Mouse (Mus musculus): Measurements from ENCODE around the gene Pfdn5.

Gene Pfdn5

DNA sequence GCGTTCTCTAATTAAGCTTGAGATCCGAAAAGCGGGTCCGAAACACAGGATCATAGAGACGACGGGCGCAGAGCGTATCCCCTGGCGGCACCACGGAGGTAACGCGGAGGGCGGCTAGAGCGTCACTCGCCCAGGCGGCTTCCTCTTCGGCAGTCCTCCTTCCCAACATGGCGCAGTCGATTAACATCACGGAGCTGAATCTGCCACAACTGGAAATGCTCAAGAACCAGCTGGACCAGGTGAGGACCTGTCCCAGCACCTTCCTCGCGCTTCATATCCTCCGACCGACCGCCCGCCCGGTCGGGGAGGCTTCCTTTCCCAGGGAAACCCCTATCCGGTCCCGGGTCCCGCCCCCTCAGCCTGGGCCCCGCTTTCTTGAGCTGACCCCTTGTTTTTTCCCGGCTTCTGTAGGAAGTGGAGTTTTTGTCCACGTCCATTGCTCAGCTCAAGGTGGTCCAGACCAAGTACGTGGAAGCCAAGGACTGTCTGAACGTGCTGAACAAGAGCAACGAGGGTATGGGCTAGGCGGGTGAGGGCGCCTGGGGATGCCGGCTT, at the start of gene Pfdn5:
TSS of gene Pfdn5 (plus strand) at position 95 of the 555 bp plus-strand sequence.
- peak; percentile 51 for DNase-seq (ENCODE audit: low read depth, low spot score)

DNA sequence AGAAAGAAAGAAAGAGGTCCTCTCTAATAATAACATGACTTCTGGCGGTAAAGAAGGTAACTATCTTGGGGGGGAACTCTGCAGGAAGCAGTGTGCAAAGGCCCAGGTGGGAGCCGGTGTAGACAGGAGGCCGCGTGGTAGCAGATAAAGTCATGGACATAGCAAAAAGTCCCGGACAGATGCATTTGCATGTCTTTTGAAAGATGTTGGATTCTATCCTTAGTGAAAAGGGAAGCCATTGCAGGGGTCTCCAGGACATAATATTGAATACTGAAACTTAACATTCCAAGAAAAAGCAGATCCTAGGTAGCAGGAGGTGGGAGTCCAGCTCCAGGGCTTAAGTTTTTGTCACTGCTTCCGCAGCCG, 47.2 kb upstream of the Pfdn5 start:
- DNase-seq (ENCODE audit: low read depth, low spot score): no peak

DNA sequence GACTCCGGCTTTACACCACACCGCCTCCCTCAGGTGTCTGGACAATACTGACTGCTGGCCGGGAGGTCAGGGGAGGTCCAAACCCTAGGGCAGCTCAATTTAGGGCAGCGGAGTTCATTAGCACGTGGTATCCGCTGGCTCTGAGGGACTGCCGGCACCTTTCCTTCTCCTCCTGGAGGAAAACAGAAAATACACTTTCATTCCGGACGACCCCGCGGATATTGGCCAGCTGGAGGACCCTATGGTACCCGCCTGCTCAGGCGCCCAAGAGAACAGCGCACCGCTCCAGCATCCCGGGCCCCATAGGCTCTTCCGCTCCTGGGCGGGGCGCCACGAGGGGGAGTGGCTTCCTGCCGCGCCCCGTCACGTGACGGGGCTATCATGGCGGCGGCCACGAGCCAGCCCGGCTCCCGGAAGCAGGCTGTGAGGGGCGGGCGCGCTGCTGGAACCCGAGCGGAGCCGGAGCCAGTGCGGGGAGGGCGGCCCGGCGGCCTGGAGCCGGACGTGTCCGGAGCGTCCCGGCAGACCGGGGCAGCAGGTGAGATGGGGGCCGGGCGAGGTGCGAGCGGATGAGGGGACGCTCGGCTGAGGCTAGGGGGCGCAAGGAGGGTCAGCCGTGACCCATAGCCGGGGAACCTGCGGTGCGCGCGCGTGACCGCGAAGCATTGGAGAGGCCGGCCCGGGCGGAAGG, 46.7 kb upstream of the Pfdn5 start, which contains the start of gene Mfsd5:
TSS of gene Mfsd5 (plus strand) at position 363 of the 691 bp plus-strand sequence.
- DNase-seq (ENCODE audit: low read depth, low spot score): peak; percentile 89

DNA sequence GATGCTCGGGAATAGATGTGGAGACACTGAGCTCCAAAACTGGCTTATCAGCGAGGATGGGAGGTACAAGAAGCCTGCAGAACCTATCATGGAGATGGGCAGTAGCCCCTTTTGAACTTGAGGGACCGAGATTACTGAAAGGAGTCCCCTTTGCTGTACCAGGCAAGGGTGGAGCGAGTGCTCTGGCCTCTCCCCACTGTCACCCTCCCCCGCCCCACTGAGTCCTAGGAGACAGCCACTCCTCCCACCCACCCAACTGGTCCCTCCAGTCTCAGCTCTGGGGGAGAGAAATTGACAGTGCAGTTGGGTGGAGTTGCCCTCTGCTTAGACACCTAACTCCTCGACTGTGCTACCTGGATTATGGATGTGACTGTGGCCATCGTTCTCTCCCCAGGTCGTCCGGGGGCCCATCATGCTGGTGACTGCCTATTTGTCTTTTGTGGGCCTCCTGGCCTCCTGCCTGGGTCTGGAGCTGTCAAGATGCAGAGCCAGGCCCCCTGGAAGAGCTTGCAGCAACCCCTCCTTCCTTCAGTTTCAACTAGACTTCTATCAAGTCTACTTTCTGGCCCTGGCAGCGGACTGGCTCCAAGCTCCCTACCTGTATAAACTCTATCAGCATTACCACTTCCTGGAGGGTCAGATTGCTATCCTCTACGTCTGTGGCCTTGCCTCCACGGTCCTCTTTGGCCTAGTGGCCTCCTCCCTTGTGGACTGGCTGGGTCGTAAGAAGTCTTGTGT, 46.0 kb upstream of the Pfdn5 start:
- no peak for DNase-seq (ENCODE audit: low read depth, low spot score)

DNA sequence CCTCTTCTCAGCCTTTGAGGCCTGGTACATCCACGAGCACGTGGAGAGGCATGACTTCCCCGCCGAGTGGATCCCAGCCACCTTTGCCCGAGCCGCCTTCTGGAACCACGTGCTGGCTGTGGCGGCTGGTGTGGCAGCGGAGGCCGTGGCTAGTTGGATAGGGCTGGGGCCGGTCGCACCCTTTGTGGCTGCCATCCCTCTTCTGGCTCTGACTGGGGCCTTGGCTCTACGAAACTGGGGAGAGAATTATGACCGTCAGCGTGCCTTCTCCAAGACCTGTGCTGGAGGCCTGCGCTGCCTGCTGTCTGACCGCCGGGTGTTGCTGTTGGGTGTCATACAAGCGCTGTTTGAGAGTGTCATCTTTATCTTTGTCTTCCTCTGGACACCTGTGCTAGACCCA, 45.3 kb upstream of the Pfdn5 start:
- DNase-seq (ENCODE audit: low read depth, low spot score): no peak

DNA sequence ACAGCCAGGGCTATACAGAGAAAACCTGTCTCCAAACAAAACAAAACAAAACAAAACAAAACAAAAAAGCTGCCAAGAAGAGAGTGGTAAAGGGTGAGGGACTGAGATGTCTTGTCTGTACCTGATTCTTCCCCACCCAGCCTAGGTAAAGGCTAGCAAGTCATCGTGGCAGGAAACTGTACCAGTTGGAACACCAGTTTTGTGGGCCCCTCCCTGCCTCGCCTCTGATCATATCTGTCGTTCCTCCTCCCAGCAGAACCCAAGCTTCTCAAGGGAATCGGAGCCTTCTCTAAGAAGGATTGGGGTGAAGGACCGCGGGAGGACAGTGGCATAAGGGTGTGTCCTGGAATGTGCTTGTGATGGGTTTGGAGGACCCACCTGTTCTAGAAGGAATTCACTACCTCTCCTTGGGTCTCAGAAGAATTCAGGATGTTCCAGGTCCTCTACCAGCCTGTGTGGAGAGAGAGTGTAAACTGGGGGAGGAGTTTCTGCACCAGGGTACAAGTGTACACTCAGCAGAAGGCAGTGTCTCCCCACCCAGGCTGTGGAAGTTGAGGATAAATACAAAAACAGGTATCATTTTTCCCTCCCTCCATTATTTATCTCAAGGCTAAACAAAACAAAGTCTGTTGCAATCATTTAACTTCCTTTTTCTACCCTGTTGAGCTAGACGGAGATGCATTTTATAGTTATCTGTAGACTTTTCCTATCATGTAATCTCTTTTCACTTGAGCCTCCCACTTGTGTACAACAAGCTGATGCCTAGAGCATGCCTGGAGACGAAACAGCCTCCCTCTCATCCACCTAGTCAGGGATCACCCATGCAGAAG, 43.2 kb upstream of the Pfdn5 start:
- no peak for DNase-seq (ENCODE audit: low read depth, low spot score)

DNA sequence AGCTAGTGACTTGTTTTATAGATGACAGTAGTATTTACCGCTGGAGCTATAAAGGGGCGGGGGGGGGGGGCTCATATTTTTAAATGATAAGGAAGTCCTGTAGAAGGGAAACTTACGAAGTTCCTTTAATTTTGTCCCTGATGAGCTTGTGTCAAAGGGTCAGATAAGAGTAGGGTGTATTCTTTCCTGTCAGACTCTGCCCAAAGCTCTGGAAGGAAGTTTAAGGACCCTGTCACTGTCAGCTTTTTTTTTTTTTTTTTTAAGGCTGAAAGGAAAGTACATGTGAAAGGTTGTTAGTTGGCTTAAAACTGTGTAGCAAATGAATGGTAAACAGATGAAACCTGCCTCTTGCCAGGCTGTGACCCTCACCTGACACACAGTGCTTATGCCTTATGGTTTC, 42.3 kb upstream of the Pfdn5 start:
- DNase-seq (ENCODE audit: low read depth, low spot score): no peak

DNA sequence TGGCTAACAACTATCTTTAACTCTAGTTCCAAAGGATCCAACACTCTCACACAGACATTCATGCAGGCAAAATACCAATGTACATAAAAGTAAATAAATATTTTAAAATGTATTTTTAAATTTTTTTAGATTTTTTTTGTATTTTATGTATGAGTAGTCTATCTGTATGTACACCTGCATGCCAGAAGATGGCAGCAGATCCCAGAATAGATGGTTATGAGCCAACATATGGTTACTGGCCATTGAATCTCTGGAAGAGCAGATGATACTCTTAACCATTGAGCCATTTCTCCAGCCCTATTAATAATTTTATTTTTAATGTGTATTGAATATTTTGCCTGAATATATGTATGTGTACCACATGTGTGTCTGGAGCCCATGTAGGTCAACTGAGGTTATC, 38.5 kb upstream of the Pfdn5 start:
- DNase-seq (ENCODE audit: low read depth, low spot score): no peak

DNA sequence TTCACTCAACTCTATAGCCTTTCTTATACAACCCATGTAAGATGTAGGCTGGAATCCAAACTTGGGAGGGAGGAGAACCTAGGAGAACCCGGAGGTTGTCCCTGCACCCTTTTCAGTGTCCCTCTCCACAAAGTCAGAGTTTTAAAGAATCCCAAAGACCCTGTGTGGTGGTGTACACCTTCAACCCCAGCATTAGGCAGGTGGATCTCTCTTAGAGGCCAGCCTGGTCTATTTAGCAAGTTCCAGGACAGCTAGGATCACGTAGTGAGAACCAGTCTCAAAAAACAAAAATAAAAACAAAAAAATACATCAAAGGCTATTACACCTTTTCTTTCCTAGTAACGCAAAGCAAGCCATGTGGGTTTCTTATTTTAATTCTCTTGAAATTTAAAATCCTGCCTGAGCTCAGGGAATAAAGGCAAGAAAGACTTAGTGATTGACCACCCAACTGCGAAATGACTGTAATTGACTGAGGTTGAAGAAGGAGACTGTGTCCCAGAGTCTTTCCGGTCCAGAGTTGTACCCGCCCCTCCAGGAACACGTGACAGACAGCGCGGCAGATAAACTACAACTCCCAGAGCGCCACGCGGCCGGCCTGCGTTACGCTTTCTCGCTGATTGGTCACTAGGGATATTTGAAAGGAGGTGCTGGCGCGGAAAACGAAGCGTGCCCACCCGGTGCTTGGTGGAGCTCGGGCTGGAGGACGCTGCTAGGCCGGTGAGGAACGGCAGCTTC, 30.1 kb upstream of the Pfdn5 start, which contains the start of gene Espl1:
TSS of gene Espl1 (plus strand) at position 634 of the 735 bp plus-strand sequence.
- peak; percentile 80 for DNase-seq (ENCODE audit: low read depth, low spot score)

DNA sequence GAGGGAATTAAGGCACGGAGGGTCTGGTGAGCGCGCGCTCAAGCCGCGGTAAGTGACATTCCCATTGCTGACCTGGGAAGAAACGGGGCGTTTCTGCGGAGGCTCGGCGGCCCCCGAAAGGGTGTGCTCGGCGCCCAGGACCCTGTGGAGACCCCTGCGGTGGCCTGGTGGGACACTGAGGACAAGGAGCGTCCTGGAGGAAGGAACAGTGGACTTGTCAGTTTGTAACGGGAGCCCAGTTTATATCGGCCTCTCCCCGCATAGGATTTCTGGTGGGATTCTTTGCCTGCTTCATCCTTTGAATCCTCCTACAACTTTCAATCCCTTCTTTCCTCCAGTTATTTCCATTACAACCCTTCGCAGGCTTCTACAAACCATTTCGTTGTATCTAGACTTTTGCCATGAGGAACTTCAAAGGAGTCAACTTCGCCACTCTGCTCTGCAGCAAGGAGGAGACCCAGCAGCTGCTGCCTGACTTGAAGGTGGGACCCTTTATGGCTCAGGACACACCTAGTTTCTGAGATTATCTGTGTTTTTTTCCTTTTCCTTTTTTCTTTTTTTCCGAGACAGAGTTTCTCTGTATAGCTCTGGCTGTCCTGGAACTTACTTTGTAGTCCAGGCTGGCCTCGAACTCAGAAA, 29.4 kb upstream of the Pfdn5 start:
- DNase-seq (ENCODE audit: low read depth, low spot score): no peak

DNA sequence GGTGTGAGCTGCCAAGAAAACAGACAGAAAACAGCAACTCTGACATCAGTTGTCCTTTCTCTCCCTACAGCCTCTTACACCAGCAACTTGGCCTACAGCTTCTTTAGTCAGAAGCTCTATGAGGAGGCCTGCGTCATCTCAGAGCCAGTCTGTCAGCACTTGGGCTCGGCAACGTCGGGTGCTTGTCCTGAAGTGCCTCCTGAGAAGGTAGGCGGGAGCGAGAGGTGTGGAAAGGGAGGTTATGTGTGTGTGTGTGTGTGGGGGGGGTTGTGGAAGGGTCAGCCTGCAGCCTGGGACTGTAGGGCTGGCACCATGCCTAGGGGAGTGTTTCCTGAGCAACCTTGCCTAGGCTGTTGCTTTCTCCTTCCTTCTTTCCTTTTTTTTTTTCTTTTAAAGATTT, 23.4 kb upstream of the Pfdn5 start:
- no peak for DNase-seq (ENCODE audit: low read depth, low spot score)

DNA sequence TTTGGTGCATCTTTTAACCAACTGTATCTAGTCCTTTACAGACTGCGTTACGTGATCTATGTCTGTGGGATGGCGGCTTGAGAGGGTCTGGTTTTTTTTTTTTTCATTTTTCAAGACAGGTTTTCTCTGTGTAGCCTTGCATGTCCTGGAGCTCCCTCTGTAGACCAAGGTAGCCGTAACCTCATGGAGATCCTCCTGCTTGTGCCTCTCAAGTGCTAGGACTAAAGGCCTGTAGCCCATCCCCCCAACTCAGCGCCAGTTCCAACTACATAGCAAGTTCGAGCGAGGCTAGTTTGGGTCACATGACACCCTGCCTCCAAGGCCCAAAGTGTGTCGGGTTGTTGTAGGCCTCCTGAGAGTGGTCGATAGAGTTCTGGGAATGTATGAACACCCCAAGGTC, 17.2 kb upstream of the Pfdn5 start:
- no peak for DNase-seq (ENCODE audit: low read depth, low spot score)

DNA sequence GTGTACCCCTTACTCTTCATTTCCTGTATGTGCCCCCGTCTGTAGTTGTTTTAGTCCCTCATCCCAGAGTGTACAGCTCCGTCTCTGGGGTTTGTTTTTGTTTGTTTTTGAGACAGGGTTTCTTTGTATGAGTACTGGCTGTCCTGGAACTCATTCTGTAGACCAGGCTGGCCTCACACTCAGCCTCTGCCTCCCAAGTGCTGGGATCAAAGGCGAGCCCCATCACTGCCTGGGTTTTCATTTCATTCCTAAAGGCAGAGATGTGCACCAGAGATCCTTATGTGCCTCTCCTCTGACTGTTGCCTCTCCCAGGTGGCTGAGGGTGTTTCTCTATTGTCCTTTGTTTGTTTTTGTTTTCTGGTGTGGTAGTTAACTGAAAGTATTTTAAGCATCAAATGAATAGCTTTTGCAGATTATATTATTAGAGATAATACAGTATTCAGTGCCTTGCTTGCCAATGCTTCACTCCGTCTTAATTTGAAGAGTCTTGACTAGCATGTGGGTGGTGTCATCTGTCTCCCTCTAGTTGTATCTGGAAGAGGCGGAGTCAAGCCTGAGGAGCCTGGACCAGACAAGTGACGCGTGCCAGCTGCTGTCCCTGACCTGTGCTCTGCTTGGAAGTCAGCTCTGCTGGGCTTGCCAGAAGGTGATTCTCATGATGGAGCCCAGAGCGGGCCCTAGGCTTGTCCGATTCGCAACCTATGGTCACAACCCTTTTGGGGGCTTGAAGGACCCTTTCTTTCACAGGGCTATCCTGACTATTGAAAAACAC, 15.7 kb upstream of the Pfdn5 start:
- no peak for DNase-seq (ENCODE audit: low read depth, low spot score)

DNA sequence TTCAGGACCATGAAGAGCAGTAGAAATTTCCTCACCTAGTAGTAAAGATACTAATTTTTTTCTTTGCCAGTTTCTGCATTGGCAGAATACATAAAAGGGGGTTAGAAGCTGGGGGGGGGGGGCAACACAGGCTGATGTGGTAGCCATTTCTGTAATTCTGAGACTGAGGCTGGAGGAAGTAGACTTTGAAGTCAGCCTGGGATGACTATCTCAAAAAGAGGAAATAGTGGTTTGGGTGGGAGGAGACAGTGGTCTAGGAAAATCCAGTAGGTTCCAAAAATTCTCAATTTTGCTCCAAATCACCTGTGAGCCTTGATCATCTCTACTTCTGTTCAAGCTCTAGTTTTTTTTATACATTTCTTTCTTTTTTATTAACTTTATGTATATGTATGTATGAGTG, 14.4 kb upstream of the Pfdn5 start:
- DNase-seq (ENCODE audit: low read depth, low spot score): no peak

DNA sequence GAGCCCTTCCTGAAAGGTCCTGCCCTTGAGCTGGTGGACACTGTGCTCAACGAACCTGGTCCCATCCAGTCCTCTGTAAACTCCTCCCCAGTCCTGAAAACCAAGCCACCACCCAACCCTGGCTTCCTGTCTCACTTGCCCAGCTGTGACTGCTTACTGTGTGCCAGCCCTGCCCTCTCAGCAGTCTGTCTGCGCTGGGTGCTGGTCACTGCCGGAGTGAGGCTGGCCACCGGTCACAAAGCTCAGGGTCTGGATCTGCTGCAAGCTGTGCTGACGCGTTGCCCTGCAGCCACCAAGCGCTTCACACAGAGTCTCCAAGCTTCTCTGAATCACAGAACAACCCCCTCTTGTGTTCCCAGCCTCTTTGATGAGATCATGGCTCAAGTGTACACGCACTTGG, 10.6 kb upstream of the Pfdn5 start:
- peak; percentile 31 for DNase-seq (ENCODE audit: low read depth, low spot score)

DNA sequence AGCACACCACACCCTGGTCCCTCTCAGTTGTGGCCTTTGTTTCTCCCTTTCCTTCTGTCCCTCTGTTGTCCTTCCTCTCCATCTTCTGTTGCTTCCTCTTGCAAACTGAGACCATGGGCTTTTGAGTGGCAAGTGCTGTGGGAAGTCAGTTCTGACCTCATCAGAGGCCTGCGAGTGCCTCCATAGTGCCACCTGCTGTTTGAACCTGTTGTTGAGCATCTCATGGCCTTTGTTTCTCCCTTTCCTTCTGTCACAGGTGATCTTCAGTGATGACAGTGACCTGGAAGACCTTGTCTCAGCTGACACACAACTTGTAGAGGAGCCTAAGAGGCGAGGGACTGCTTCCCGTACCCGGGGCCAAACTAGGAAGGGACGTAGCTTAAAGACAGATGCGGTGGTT, 9.7 kb upstream of the Pfdn5 start:
- peak; percentile 40 for DNase-seq (ENCODE audit: low read depth, low spot score)

DNA sequence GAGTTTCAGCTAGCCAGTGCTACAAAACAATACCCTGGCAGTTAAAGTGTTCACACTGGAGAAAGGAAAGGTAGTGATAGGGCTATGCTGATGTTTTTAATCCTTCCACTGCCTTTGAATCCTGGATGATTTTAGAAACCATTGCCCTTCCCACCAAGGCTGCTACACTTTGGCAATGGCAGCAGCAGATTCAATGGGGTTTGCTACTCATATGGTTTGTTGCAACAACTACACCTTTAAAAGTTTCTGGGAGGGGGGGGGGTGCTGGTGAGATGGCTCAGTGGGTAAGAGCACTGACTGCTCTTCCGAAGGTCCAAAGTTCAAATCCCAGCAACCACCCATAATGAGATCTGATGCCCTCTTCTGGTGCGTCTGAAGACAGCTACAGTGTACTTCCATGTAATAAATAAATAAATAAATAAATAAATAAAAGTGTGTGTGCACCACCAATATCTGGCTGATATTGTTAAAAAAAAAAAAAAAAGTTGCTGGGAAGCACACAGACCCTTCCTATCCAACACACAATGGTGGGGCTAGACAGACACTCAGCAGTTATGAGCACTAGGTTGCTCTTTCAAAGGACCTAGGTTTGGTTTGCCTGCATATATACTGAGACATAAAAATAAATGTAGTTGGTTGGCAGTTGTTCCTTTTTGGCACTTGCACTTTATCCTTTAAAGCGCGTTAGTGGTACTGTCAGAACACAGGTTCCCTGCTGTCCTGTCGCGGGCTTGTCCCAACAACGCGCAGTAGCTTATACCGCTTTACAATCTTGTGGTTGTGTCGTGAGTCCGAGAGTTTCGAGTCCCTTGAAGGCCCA, 1.1 kb upstream of the Pfdn5 start:
- no peak for DNase-seq (ENCODE audit: low read depth, low spot score)

DNA sequence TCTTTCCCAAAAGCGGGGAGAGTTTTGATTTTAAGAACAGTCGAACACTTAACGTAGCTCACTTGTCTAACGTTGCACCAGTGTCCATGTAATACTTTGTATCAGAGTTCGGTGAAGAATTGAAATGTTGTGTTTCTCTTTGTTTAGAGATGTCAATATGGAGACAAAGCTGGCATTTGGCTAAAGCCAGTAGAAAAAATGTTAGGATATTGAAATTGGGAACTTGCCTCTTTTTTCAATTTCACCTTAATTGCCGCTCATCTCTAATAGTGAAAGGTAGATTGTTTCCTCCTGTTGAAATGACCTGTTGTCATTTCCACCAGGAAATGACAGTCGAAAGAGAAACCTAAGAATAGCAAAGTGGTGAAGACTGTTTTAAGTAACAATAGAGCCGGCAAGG, 976 bp downstream of the Pfdn5 start:
- no peak for DNase-seq (ENCODE audit: low read depth, low spot score)

DNA sequence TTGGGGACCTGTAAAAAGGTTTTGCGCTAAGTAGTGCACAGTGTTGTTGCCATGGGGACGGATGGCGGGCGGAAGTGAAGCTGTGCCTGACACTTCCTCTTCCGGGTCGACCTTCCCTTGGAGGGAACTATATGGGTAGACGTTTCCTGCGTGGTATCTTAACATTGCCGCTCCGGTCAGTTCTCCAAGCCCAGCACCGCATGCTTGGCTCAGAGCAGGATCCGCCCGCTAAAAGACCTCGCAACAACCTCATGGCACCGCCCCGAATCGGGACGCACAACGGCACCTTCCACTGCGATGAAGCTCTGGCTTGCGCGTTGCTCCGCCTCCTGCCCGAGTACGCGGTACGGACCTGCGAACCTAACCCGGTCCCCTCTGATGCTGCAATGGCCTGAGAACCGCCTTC, 5.7 kb downstream of the Pfdn5 start, which contains the start of gene Myg1:
TSS of gene Myg1 (plus strand) at position 100 of the 406 bp plus-strand sequence.
- DNase-seq (ENCODE audit: low read depth, low spot score): peak; percentile 66
